Mouse (Mus musculus) embryonic fibroblast, embryonic 13.5 days (primary cell): ENCODE data around the gene Arid1b. TPM values are rescaled to one million over a fixed set of nuclear protein-coding genes. Genes with fewer than 3 reads are reported as not detected.

Source experiments
- H3K27ac ChIP-seq: 2 replicates; pipeline ENCODE4 v1.5.1; 2012; ENCODE audit warnings: low read length, control low read depth, inconsistent platforms; ENCODE audit not compliant: insufficient read depth
- H3K4me1 ChIP-seq: 2 replicates; pipeline ENCODE4 v1.6.1; 2011; ENCODE audit warnings: low read length; ENCODE audit not compliant: control insufficient read depth, insufficient read depth
- H3K4me3 ChIP-seq: 2 replicates; pipeline ENCODE4 v1.5.1; 2011; ENCODE audit warnings: mild to moderate bottlenecking, control low read depth, low read length; ENCODE audit not compliant: insufficient read depth
- CTCF ChIP-seq: IDR thresholded peaks from 2 replicates; pipeline ENCODE4 v1.5.1; 2011; ENCODE audit warnings: mild to moderate bottlenecking, control low read depth, low read length, moderate library complexity, borderline replicate concordance; ENCODE audit not compliant: insufficient read depth
- POLR2A ChIP-seq: IDR thresholded peaks from 2 replicates; pipeline ENCODE4 v1.6.1; 2011; ENCODE audit warnings: low read depth, mild to moderate bottlenecking, control low read depth, low read length, moderate library complexity
- polyA plus RNA-seq: library from polyadenylated mRNA; stranded (reverse); fragments of >200 nt; gene quantifications from 2 replicates; pipeline ENCODE4 v1.2.4, GENCODE M21; 2011; ENCODE audit warnings: low read depth; ENCODE audit not compliant: missing spikeins, insufficient read length

Gene Arid1b
- polyA plus RNA-seq, 1 experiment, result 21.7 TPM

DNA sequence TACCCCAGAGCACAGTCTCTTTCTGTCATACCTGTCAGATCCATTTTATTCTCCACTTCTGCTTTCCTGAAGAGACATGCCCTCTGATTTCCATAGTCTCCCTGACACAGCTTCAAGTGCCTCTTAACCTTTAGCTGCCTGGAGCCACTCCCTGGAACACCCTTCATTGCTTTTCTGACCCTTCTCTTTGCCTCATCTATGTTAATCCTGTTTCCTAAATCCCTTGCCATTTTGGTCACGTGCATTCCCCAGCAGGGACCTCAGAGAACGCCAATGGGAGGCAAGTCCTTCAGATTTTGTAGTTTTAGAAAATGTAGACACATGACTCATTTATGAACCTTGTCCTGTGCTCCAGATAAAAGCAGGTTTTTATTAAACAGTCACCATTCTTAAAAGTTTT, 168.4 kb downstream of the Arid1b start:
- no peak overlapping the region for H3K4me3 ChIP-seq
- peak overlapping the region; percentile 48; the same call in 1 of the 2 replicates for H3K27ac ChIP-seq
- peaks cover 11% of the 10 kb centered on the region; the same call in 1 of the 2 replicates for H3K4me1 ChIP-seq
- no peak for TF ChIP-seq POLR2A
- TF ChIP-seq CTCF, result no peak

DNA sequence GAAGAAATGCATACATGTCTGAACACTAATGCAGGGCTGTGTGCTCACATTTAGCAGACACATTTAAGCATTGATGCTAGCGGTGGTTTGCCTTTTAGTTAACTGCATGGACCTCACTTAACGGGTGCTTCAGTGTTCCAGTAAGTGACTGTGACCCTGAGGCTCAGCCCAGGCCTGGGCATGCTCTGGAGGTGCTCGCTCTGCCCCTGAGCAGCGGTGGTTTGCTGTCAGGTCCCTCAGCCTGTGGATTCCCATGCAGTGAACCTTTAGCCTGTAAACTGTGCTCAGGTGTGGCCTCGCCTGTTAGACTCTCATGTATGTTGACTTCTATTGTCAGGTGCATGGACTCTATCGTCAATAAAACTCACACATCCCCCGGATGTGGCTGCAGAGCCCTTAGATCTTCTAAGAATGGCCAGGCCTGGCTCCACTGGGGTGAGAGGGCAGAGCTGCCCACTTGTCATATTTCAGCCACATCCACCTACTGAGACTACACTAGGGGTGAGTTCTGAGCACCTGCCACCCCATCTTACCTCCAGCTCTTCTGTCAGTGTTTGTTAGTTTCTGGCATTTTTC, 169.2 kb downstream of the Arid1b start:
- no peak overlapping the region for H3K4me3 ChIP-seq
- H3K4me1 ChIP-seq, result peaks cover 11% of the 10 kb centered on the region; the same call in 1 of the 2 replicates
- H3K27ac ChIP-seq, result no peak overlapping the region
- TF ChIP-seq POLR2A (no peak), CTCF (no peak)

DNA sequence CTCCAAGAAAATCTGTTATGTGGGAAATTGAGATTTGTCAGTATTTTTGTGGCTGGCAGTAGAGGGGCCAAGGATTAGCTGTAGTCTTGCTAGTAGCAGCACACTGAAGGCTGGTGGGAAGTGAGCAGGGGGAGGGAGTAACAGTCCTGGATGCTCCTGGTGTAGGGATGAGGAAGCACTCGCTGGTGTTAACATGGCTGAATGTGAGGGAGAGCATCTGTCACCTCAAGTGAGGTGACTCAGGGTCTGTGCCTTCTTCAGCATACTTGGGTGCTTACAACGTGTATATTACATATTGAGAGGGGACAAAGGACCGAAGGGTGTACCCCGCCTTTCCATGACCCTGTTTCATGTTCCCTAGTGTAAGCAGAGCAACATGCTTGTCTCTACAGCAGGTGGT, 170.7 kb downstream of the Arid1b start:
- H3K4me1 ChIP-seq, result peaks cover 11% of the 10 kb centered on the region; the same call in 1 of the 2 replicates
- TF ChIP-seq CTCF (no peak), POLR2A (no peak)
- H3K27ac ChIP-seq, result no peak overlapping the region
- H3K4me3 ChIP-seq, result no peak overlapping the region

DNA sequence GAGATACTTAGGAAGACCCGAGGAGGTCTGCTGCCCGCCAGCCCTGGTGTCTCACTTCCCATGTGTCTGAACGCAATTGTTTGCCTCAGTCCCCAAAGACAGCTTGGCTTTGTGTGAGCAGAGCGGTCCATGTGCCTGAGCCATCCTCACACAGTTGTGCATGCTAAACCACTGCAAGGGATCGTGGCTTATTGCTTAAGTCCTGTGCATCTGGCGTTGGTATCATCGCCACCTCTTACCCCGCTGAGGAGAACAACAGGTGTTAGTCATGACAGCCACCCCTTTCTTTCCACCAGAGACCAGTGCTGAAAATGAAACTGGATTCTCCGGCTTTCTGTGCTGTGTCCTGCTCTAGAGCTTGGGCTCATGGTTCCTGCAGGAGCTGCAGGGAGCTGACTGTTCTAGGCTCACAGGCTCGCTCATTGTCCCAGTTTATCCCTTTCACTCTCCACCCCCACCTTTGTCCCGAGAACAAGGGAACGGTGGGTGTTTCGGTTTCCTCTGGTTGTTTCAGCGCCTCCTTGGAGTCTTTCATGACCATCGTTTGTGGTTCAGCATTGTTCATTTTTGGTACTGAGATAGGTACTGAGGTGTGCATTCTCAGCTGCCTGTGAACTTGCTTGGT, 171.2 kb downstream of the Arid1b start:
- TF ChIP-seq CTCF (no peak), POLR2A (no peak)
- H3K4me1 ChIP-seq, result peaks cover 11% of the 10 kb centered on the region; the same call in 1 of the 2 replicates
- H3K4me3 ChIP-seq, result no peak overlapping the region
- no peak overlapping the region for H3K27ac ChIP-seq

DNA sequence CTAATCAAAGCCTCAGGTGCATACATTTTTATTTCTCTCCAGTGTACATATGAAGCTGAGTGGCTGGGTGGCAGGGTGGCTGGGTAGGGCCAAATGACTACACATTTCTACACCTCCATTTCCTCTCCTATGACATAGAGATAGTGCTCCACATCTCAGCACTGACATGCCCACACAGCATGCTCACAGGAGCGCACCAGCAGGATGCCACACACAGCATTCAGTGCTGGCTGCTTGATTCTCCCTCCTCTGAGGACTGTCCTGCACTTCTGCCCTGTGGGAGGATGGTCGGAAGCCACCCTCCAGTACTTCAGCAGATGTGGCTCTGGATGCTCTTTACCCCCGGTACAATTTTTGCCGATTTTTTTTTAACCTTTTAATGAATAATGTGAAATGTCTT, 172.0 kb downstream of the Arid1b start:
- no peak overlapping the region for H3K27ac ChIP-seq
- no peak for TF ChIP-seq POLR2A
- peaks cover 11% of the 10 kb centered on the region; the same call in 1 of the 2 replicates for H3K4me1 ChIP-seq
- no peak overlapping the region for H3K4me3 ChIP-seq

DNA sequence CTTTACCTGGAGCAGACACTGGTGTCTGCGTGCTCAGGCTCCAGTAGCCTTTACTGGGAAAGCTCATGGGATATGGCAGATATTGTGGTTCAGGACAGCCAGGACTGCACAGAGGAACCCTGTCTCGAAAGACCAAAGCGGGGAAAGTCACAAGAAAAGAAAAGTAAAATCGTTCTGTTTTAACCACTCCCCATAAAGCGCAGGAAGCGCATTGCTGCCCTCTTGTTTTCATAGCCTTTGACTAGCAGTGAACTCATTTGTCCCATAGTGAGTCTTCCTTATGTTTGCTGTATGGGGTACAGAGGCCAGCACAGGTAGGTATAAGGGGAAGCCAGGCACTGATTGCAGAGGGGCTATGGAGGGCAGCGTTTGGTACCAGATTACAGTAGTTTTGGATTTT, 173.9 kb downstream of the Arid1b start:
- Histone ChIP-seq H3K4me3 (no peak overlapping the region), H3K4me1 (peaks cover 6% of the 10 kb centered on the region; the same call in 1 of the 2 replicates), H3K27ac (no peak overlapping the region)
- TF ChIP-seq POLR2A, result no peak
- no peak for TF ChIP-seq CTCF

DNA sequence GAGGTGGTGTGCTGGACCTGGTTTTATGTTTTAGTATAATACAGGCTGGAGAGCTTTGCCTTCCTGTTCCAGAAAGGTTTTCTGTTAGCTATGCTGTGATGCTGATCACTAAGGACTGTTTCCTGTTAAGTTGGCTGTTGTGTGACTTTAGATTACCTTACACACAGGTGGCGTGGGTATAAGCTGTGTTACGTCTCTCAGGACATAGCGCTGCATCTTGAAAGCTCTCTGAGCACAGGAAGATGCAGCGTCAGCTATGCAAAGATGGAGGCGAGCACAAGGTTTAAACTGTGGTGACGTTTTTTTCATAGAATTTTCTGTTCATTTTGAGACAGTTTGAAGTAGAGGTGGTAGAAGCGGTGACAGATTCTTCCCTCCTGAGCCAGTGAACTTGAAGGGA, 174.5 kb downstream of the Arid1b start:
- no peak overlapping the region for H3K27ac ChIP-seq
- TF ChIP-seq POLR2A (no peak), CTCF (no peak)
- H3K4me1 ChIP-seq, result 0 out of 2 replicates have a peak, but pooled peaks cover 4% of the 10 kb centered on the region
- H3K4me3 ChIP-seq, result no peak overlapping the region

DNA sequence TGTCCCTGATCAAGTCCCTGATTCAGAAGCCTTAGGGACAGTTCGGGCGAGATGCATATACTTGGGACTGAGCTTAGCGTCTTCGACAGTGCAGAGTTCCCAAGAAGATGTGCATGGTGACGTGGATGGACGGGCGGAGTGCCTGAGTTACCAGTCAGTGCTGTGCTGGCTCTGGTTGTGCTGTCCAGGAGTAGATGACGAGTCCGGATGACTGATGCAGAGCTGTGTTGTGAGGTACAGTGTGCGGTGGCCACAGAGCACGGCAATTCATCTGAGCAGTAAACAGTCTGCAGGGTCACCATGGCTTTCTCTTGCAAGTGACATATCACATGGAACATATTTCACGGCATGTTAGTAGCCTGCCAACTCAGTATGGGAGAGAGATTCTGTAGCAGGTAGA, 176.2 kb downstream of the Arid1b start:
- no peak overlapping the region for H3K4me3 ChIP-seq
- no peaks in the 10 kb centered on the region for H3K4me1 ChIP-seq
- H3K27ac ChIP-seq, result no peak overlapping the region
- TF ChIP-seq CTCF (no peak), POLR2A (no peak)

DNA sequence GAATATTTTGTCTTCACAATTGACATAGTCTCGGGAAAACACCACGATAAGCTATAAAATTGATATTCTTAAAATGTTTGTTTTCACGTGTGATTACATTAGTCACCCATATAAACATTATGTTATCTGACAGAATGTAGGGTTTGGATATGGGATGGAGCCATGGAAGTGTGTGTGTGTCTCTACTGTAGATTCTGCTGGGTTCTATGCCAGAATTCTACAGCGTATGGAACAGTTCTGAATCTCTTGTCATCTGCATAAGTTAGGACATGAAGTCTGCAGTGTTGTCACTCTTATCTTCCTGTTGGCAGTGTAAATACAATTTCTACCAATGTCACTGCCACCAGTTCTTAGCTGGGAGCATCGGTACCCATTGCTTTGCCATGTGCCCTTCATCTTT, 177.3 kb downstream of the Arid1b start:
- Histone ChIP-seq H3K4me3 (no peak overlapping the region), H3K4me1 (no peaks in the 10 kb centered on the region), H3K27ac (no peak overlapping the region)
- no peak for TF ChIP-seq POLR2A
- no peak for TF ChIP-seq CTCF

DNA sequence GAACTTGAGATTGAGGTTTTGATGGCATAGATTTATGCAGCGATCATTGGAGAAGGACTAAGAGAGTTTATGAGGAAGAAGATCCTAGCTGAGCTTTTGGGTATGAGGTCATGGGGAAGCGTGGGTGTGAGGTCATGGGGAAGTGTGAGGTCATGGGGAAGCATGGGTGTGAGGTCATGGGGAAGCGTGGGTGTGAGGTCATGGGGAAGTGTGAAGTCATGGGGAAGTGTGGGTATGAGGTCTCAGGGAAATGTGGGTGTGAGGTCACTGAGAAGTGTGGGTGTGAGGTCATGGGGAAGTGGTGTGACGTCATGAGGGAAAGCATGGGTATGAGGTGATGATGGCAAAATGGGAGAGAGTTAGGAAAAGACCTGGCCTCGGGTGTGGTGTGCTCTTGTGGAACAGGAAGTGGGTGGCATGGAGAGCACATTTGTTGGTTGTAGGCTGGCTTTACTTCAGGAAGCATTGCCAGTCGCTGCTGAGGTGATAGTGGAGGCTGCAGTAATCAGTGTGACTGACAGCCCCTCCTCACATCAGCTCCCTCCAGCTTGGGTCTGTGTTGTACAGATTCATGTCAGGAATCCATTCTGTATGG, 180.4 kb downstream of the Arid1b start:
- TF ChIP-seq POLR2A, result no peak
- TF ChIP-seq CTCF, result no peak
- no peak overlapping the region for H3K4me3 ChIP-seq
- no peaks in the 10 kb centered on the region; the same call in 1 of the 2 replicates for H3K4me1 ChIP-seq

More for the DNA sequence above, 180.4 kb downstream of the Arid1b start:
- H3K27ac ChIP-seq, result no peak overlapping the region
